Mouse (Mus musculus) kidney, adult 2 months (tissue): ENCODE data around the gene Klhl40. TPM values are rescaled to one million over a fixed set of nuclear protein-coding genes. Genes with fewer than 3 reads are reported as not detected.

Experiments
- DNase-seq: peaks from one replicate; pipeline ENCODE4 v3.0.0; 2021
- H3K27ac ChIP-seq: fragments of 200-500 bp; 2 replicates; pipeline ENCODE4 v1.5.1; 2012; ENCODE audit warnings: low read depth, low read length, control low read depth, inconsistent platforms; ENCODE audit not compliant: insufficient read depth
- H3K27me3 ChIP-seq: fragments of 200-500 bp; replicated peaks from 2 replicates; pipeline ENCODE4 v1.6.1; 2012; ENCODE audit warnings: mild to moderate bottlenecking, moderate library complexity, low read length, inconsistent platforms; ENCODE audit not compliant: control insufficient read depth, insufficient read depth
- H3K36me3 ChIP-seq: fragments of 200-500 bp; 2 replicates; pipeline ENCODE4 v1.6.1; 2012; ENCODE audit warnings: mild to moderate bottlenecking, moderate library complexity, low read length, inconsistent platforms; ENCODE audit not compliant: control insufficient read depth, insufficient read depth
- H3K4me1 ChIP-seq: fragments of 200-500 bp; 2 replicates; pipeline ENCODE4 v1.6.1; 2011; ENCODE audit warnings: low read length; ENCODE audit not compliant: control insufficient read depth, insufficient read depth
- H3K4me3 ChIP-seq: fragments of 200-500 bp; 2 replicates; pipeline ENCODE4 v1.5.1; 2011; ENCODE audit warnings: mild to moderate bottlenecking, low read depth, low read length, control low read depth; ENCODE audit not compliant: insufficient read depth
- CTCF ChIP-seq: fragments of 200-500 bp; conservative IDR thresholded peaks from 2 replicates; pipeline ENCODE4 v1.5.1; 2011; ENCODE audit warnings: low read depth, mild to moderate bottlenecking, control low read depth, low read length, moderate library complexity, mixed read lengths; ENCODE audit not compliant: insufficient read depth, insufficient read length
- POLR2A ChIP-seq: fragments of 200-500 bp; IDR thresholded peaks from one replicate; pipeline ENCODE4 v1.6.1; 2011; ENCODE audit warnings: low read depth, low read length, control low read depth
- WGBS: fragments of 180-500 bp; shearing (Covaris S2); methylation state at CpG from one replicate; pipeline ENCODE4 v1.1.7; 2018; 5-methylcytosine and 5-hydroxymethylcytosine counted together
- polyA plus RNA-seq: library from polyadenylated mRNA; depleted of rRNA; stranded (reverse); fragments of >200 nt; gene quantifications from 2 replicates; pipeline ENCODE4 v1.2.3, GENCODE M21; 2012

The Klhl40 gene
- polyA plus RNA-seq, 1 experiment: 1.6 TPM

GRCm38 (mm10) chr9:121778066-121778624 is 738 bp downstream of the Klhl40 start:
- DNase-seq: no peak

GRCm38 (mm10) chr9:121784801-121785200 is 7.4 kb downstream of the Klhl40 start:
- Histone ChIP-seq H3K27ac (no peak overlapping the region), H3K27me3 (no peaks in the 10 kb centered on the region), H3K36me3 (no peaks in the 10 kb centered on the region), H3K4me3 (no peak overlapping the region), H3K4me1 (no peaks in the 10 kb centered on the region)
- TF ChIP-seq POLR2A (no peak), CTCF (no peak)
- 83% methylated on average over 12 of the region's 12 CpGs for whole genome bisulfite sequencing
- no peak for DNase-seq

More at GRCm38 (mm10) chr9:121778066-121778624, 738 bp downstream of the Klhl40 start:
- Histone ChIP-seq H3K27ac (no peak overlapping the region), H3K4me1 (no peaks in the 10 kb centered on the region), H3K4me3 (no peak overlapping the region), H3K36me3 (no peaks in the 10 kb centered on the region), H3K27me3 (no peaks in the 10 kb centered on the region)
- no peak for TF ChIP-seq POLR2A
- TF ChIP-seq CTCF: no peak
- WGBS: 15% methylated on average over 54 of the region's 54 CpGs

- no peak overlapping the region for H3K4me3 ChIP-seq
- TF ChIP-seq POLR2A: no peak
- DNase-seq: no peak
- H3K27ac ChIP-seq: no peak overlapping the region
- no peaks in the 10 kb centered on the region for H3K27me3 ChIP-seq
- H3K36me3 ChIP-seq: no peaks in the 10 kb centered on the region
- H3K4me1 ChIP-seq: no peaks in the 10 kb centered on the region
- 87% methylated on average over 8 of the region's 8 CpGs for WGBS
Measured at GRCm38 (mm10) chr9:121785261-121785660, 7.9 kb downstream of the Klhl40 start.

GRCm38 (mm10) chr9:121786359-121786758 is 9.0 kb downstream of the Klhl40 start:
- H3K36me3 ChIP-seq: no peaks in the 10 kb centered on the region
- 74% methylated on average over 2 of the region's 2 CpGs for WGBS
- TF ChIP-seq POLR2A: no peak
- TF ChIP-seq CTCF: no peak
- no peaks in the 10 kb centered on the region for H3K4me1 ChIP-seq
- DNase-seq: no peak
- no peaks in the 10 kb centered on the region for H3K27me3 ChIP-seq
- no peak overlapping the region for H3K4me3 ChIP-seq
- no peak overlapping the region for H3K27ac ChIP-seq

- Histone ChIP-seq H3K27ac (0 out of 2 replicates have a peak overlapping the region, but pooled peaks have one; percentile 2), H3K4me1 (no peaks in the 10 kb centered on the region), H3K36me3 (no peaks in the 10 kb centered on the region), H3K27me3 (no peaks in the 10 kb centered on the region), H3K4me3 (no peak overlapping the region)
- DNase-seq: peak; percentile 67
- WGBS: 10% methylated on average over 5 of the region's 5 CpGs
- no peak for TF ChIP-seq POLR2A
- TF ChIP-seq CTCF: no peak
Measured at GRCm38 (mm10) chr9:121791206-121791605, 13.8 kb downstream of the Klhl40 start.

- Histone ChIP-seq H3K4me1 (no peaks in the 10 kb centered on the region), H3K36me3 (no peaks in the 10 kb centered on the region), H3K27me3 (no peaks in the 10 kb centered on the region), H3K4me3 (peak within 1 kb of the TSS; percentile 11), H3K27ac (0 out of 2 replicates have a peak within 1 kb of the TSS, but pooled peaks have one; percentile 2)
- peak; percentile 46 for DNase-seq
- TF ChIP-seq POLR2A (no peak), CTCF (no peak)
- WGBS: 29% methylated on average over 24 of the region's 24 CpGs
Measured at GRCm38 (mm10) chr9:121791757-121792521, 14.5 kb downstream of the Klhl40 start, which contains the start of gene Hhatl. Gene Hhatl, minus strand, starts transcription at chr9:121792507.

- H3K4me3 ChIP-seq: no peak overlapping the region
- no peaks in the 10 kb centered on the region for H3K4me1 ChIP-seq
- H3K27me3 ChIP-seq: no peaks in the 10 kb centered on the region
- 52% methylated on average over 1 of the region's 1 CpGs for WGBS
- H3K36me3 ChIP-seq: no peaks in the 10 kb centered on the region
- DNase-seq: peak; percentile 59
- no peak for TF ChIP-seq POLR2A
- no peak for TF ChIP-seq CTCF
- no peak overlapping the region for H3K27ac ChIP-seq
Measured at GRCm38 (mm10) chr9:121794972-121795539, 17.6 kb downstream of the Klhl40 start.
